Mouse (Mus musculus): Measurements from ENCODE around the gene Ddx39.

DNA sequence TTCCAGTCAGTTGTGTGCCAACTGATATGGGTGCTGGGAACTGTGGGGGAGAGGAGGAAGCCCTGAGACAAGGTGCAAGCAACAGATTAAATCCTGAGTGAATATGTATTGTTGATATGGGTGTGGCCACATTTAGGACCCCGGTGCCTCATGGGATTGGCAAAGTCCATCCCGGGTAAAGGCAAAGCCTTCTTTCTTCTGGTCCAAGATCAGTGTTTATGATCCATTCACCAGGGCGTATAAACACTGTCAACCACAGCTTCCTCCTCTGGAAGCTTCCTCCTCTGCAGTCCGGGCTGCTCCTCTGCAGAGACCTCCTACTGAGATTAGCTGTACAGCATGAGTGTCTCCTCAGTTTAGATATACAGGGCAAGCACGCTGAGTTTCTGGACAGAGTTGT is 53.5 kb downstream of the Ddx39 start:
- no peak for TF ChIP-seq EP300 (IDR thresholded peaks at IDR 0.05; ENCODE audit: low read depth)
- no peak for TF ChIP-seq CTCF (IDR thresholded peaks at IDR 0.05; ENCODE audit: low read depth)
